Mouse (Mus musculus): ENCODE data around the gene Gtpbp1. TPM values are rescaled to one million over a fixed set of nuclear protein-coding genes. Genes with fewer than 3 reads are reported as not detected.

Gtpbp1 gene
- polyA plus RNA-seq (2011; ENCODE audit: insufficient read length, low read depth, missing spikeins), result 18.6 and 25.3 TPM in 2 replicates

GRCm38 (mm10) chr15:79690426-79691022 lies at the start of gene Gtpbp1:
Gene Gtpbp1, plus strand, starts transcription at chr15:79690845.
- no peaks in the 10 kb centered on the region; the same call in none of the 2 replicates for H3K4me1 ChIP-seq (ENCODE audit: control insufficient read depth, insufficient read depth, low read length)
- peak within 1 kb of the TSS; percentile 84 for H3K4me3 ChIP-seq (ENCODE audit: insufficient read depth, low read length)
- TF ChIP-seq POLR2A (IDR thresholded peaks at IDR 0.05; ENCODE audit: low read depth, low read length), result peak; percentile 60
- TF ChIP-seq CTCF (IDR thresholded peaks at IDR 0.05; ENCODE audit: borderline replicate concordance, insufficient read depth, low read length), result no peak
- H3K27ac ChIP-seq (ENCODE audit: insufficient read depth, low read length), result no peak within 1 kb of the TSS

- H3K27ac ChIP-seq (ENCODE audit: insufficient read depth, low read length), result no peak overlapping the region
- H3K4me3 ChIP-seq (ENCODE audit: insufficient read depth, low read length), result no peak overlapping the region
- TF ChIP-seq CTCF (IDR thresholded peaks at IDR 0.05; ENCODE audit: borderline replicate concordance, insufficient read depth, low read length) (no peak), POLR2A (IDR thresholded peaks at IDR 0.05; ENCODE audit: low read depth, low read length) (no peak)
- H3K4me1 ChIP-seq (ENCODE audit: control insufficient read depth, insufficient read depth, low read length), result no peaks in the 10 kb centered on the region
Observed at GRCm38 (mm10) chr15:79641135-79641817, 49.4 kb upstream of the Gtpbp1 start.

- Histone ChIP-seq H3K4me3 (ENCODE audit: insufficient read depth, low read length) (no peak overlapping the region), H3K4me1 (ENCODE audit: control insufficient read depth, insufficient read depth, low read length) (no peaks in the 10 kb centered on the region), H3K27ac (ENCODE audit: insufficient read depth, low read length) (no peak overlapping the region)
- TF ChIP-seq CTCF (IDR thresholded peaks at IDR 0.05; ENCODE audit: borderline replicate concordance, insufficient read depth, low read length) (no peak), POLR2A (IDR thresholded peaks at IDR 0.05; ENCODE audit: low read depth, low read length) (no peak)
Observed at GRCm38 (mm10) chr15:79645483-79645882, 45.2 kb upstream of the Gtpbp1 start.

- Histone ChIP-seq H3K4me3 (ENCODE audit: insufficient read depth, low read length) (no peak overlapping the region), H3K27ac (ENCODE audit: insufficient read depth, low read length) (no peak overlapping the region), H3K4me1 (ENCODE audit: control insufficient read depth, insufficient read depth, low read length) (no peaks in the 10 kb centered on the region)
- no peak for TF ChIP-seq POLR2A (IDR thresholded peaks at IDR 0.05; ENCODE audit: low read depth, low read length)
- no peak for TF ChIP-seq CTCF (IDR thresholded peaks at IDR 0.05; ENCODE audit: borderline replicate concordance, insufficient read depth, low read length)
Observed at GRCm38 (mm10) chr15:79648130-79648529, 42.5 kb upstream of the Gtpbp1 start.

- Histone ChIP-seq H3K27ac (ENCODE audit: insufficient read depth, low read length) (no peak overlapping the region), H3K4me3 (ENCODE audit: insufficient read depth, low read length) (no peak overlapping the region), H3K4me1 (ENCODE audit: control insufficient read depth, insufficient read depth, low read length) (no peaks in the 10 kb centered on the region)
- TF ChIP-seq POLR2A (IDR thresholded peaks at IDR 0.05; ENCODE audit: low read depth, low read length), result no peak
- peak; percentile 45; the same call in 1 of the 2 replicates for TF ChIP-seq CTCF (IDR thresholded peaks at IDR 0.05; ENCODE audit: borderline replicate concordance, insufficient read depth, low read length)
Observed at GRCm38 (mm10) chr15:79650569-79650968, 40.1 kb upstream of the Gtpbp1 start.

- Histone ChIP-seq H3K27ac (ENCODE audit: insufficient read depth, low read length) (no peak overlapping the region), H3K4me3 (ENCODE audit: insufficient read depth, low read length) (no peak overlapping the region), H3K4me1 (ENCODE audit: control insufficient read depth, insufficient read depth, low read length) (no peaks in the 10 kb centered on the region)
- peak; percentile 9; the same call in 1 of the 2 replicates for TF ChIP-seq CTCF (IDR thresholded peaks at IDR 0.05; ENCODE audit: borderline replicate concordance, insufficient read depth, low read length)
- TF ChIP-seq POLR2A (IDR thresholded peaks at IDR 0.05; ENCODE audit: low read depth, low read length), result no peak
Observed at GRCm38 (mm10) chr15:79651481-79651880, 39.2 kb upstream of the Gtpbp1 start.

GRCm38 (mm10) chr15:79656451-79656850 lies 34.2 kb upstream of the Gtpbp1 start:
- Histone ChIP-seq H3K4me3 (ENCODE audit: insufficient read depth, low read length) (no peak overlapping the region), H3K4me1 (ENCODE audit: control insufficient read depth, insufficient read depth, low read length) (no peaks in the 10 kb centered on the region), H3K27ac (ENCODE audit: insufficient read depth, low read length) (no peak overlapping the region)
- TF ChIP-seq CTCF (IDR thresholded peaks at IDR 0.05; ENCODE audit: borderline replicate concordance, insufficient read depth, low read length) (no peak), POLR2A (IDR thresholded peaks at IDR 0.05; ENCODE audit: low read depth, low read length) (no peak)

GRCm38 (mm10) chr15:79657837-79658530 lies 32.7 kb upstream of the Gtpbp1 start:
- no peak overlapping the region for H3K27ac ChIP-seq (ENCODE audit: insufficient read depth, low read length)
- H3K4me3 ChIP-seq (ENCODE audit: insufficient read depth, low read length), result peak overlapping the region; percentile 71
- TF ChIP-seq POLR2A (IDR thresholded peaks at IDR 0.05; ENCODE audit: low read depth, low read length), result no peak
- no peak for TF ChIP-seq CTCF (IDR thresholded peaks at IDR 0.05; ENCODE audit: borderline replicate concordance, insufficient read depth, low read length)
- H3K4me1 ChIP-seq (ENCODE audit: control insufficient read depth, insufficient read depth, low read length), result no peaks in the 10 kb centered on the region

GRCm38 (mm10) chr15:79658531-79659375 lies 31.9 kb upstream of the Gtpbp1 start, which contains the start of the genes Fam227a and Cby1:
Gene Fam227a, minus strand, starts transcription at chr15:79658956.
Gene Cby1, plus strand, starts transcription at chr15:79659199.
- Histone ChIP-seq H3K27ac (ENCODE audit: insufficient read depth, low read length) (peak within 1 kb of the TSS; percentile 90), H3K4me3 (ENCODE audit: insufficient read depth, low read length) (peak within 1 kb of the TSS; percentile 71), H3K4me1 (ENCODE audit: control insufficient read depth, insufficient read depth, low read length) (no peaks in the 10 kb centered on the region)
- TF ChIP-seq CTCF (IDR thresholded peaks at IDR 0.05; ENCODE audit: borderline replicate concordance, insufficient read depth, low read length) (no peak), POLR2A (IDR thresholded peaks at IDR 0.05; ENCODE audit: low read depth, low read length) (peak; percentile 83)

All from embryonic fibroblast, embryonic 13.5 days (primary cell).